Mouse (Mus musculus): ENCODE data around the gene Foxf1. TPM values are rescaled to one million over a fixed set of nuclear protein-coding genes. Genes with fewer than 3 reads are reported as not detected.

Foxf1 gene
- polyA plus RNA-seq, 1 experiment from 2014 or later: 15.1 TPM

DNA sequence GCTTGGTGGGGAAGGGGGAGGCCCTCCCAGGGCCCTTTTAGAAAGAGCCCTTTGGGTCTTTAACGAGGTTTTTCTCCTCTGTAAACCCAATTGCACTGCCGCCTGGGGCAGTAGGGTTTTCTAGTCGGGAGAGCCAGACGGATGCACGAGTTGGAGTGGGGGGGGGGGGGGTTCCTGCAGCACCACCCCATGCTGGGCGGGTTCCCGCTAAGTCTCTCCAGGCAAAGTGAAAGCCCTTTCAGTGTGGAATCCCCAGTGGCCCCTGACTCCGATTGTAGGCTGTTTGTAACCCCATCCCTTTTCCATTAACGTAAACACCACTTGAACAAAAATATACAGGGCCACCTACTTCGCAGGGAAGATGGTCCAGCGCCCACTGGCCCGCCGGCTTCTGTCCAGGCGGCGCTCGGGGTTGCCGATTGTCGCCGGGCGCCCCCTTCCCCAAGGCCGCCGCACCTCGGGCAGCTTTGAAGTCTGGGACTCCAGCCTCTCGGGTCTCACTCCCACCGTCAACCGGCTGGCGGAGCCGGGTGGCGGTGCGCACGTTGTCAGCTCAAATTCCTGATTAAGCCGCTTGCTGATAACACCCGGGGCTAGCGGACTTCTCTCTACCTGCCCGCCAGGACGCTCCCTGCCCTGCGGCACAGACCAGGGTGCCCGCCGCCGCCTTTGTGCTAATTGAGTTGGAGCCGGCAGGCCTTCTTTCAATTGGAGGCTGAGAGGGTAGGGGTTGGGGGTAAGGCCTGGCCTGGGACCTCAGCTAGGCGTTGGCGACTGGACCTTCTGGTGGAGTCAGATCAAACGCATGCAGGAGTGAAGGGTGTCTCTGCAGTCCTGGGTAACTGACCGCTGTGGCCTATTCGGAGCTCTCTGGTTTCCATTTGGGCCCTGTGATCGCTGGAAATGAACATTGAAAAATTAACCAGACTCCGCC lies 10.7 kb upstream of the Foxf1 start:
- Histone ChIP-seq H3K9ac (peak overlapping the region; percentile 44; the same call in 1 of the 2 replicates), H3K9me3 (no peaks in the 10 kb centered on the region), H3K4me2 (peak overlapping the region; percentile 53), H3K36me3 (no peaks in the 10 kb centered on the region), H3K4me3 (peak overlapping the region; percentile 28), H3K27me3 (peaks cover 100% of the 10 kb centered on the region), H3K4me1 (peaks cover 28% of the 10 kb centered on the region), H3K27ac (peak overlapping the region; percentile 16; the same call in 1 of the 2 replicates)
- ATAC-seq (ENCODE audit: insufficient number of reproducible peaks, insufficient read depth, low FRiP score, low TSS enrichment, low read depth): no peak
- WGBS: under 1% methylated on average over 48 of the region's 48 CpGs

DNA sequence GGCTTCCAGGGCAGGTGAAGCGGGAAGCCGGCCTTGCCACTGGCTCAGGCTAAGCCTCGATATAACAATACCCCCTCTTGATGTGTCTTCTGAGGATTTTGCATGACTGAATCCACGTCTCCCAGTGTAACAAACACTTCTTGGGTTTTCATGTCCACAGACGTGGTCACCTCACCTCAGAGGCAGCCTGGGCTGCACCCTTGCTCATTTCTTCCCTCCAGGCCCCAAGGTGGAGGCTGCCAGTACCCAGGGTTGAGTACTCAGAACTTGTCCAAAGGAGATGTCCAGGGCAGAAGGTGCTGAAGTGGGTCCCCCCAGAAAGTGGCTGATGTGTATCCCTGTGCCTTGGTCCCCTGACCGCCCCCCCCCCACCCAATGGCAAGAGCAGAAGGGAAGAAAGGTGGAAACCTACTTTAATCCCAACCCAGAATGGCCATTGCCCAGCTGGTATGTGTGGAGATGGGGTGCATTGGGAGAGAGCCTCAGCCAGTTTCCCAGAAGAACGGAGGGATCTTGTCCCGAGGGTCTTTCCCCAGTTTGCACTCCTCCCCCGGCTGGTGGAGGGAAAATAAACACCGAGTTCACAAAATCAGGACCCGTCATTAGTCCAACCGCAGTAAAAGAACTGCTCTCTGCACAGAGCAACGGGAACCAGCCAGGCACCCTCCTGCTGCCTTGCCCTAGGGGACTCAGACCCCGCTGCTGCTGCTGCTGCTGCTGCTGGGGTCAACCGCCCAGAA lies 9.9 kb upstream of the Foxf1 start:
- H3K9me3 ChIP-seq: no peaks in the 10 kb centered on the region
- no peaks in the 10 kb centered on the region for H3K36me3 ChIP-seq
- H3K27ac ChIP-seq: no peak overlapping the region
- ATAC-seq (ENCODE audit: insufficient number of reproducible peaks, insufficient read depth, low FRiP score, low TSS enrichment, low read depth): no peak
- H3K9ac ChIP-seq: no peak overlapping the region
- H3K4me2 ChIP-seq: peak overlapping the region; percentile 14; the same call in 1 of the 2 replicates
- H3K27me3 ChIP-seq: peaks cover 100% of the 10 kb centered on the region
- H3K4me1 ChIP-seq: peaks cover 28% of the 10 kb centered on the region
- H3K4me3 ChIP-seq: 0 out of 2 replicates have a peak overlapping the region, but pooled peaks have one; percentile 13
- WGBS: 2% methylated on average over 15 of the region's 15 CpGs

DNA sequence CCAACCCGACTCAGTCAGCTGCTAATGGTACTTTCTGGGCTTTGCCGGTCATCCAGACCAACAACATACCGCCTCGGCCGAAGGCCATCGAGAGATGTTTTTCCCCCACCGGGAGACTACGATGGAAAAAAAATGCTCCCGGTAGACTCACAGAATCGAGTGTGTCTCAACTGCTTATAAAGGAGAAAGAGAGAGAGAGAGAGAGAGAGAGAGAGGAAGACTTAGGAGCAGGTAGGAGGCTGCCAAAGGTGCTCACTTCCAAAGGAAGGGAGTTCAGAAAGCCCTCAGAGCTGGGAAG lies 9.4 kb upstream of the Foxf1 start:
- ATAC-seq (ENCODE audit: insufficient number of reproducible peaks, insufficient read depth, low FRiP score, low TSS enrichment, low read depth): no peak
- Histone ChIP-seq H3K27ac (no peak overlapping the region), H3K36me3 (no peaks in the 10 kb centered on the region), H3K4me1 (peaks cover 28% of the 10 kb centered on the region), H3K9me3 (no peaks in the 10 kb centered on the region), H3K4me2 (peak overlapping the region; percentile 14; the same call in 1 of the 2 replicates), H3K27me3 (peaks cover 100% of the 10 kb centered on the region), H3K9ac (no peak overlapping the region), H3K4me3 (0 out of 2 replicates have a peak overlapping the region, but pooled peaks have one; percentile 13)
- 2% methylated on average over 10 of the region's 10 CpGs for WGBS

DNA sequence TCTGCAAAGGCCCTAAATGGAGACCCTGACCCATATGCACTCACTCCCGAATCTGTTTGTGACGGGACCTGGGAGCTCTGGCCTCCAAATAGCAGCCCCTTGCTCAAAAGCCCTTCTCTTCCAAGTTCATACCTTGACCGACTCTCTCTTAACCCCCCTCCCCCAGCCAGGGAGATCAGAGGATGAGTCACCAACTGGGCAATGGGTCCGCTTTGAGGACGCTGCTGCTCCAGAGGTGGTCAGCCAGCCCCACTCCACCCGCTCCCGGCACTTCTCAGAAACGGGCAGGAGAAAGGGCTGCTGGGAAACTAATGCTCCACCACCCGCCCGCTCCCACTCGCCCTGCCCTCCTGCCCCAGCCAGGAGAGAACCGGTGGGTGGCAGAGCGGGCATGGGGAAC lies 8.2 kb upstream of the Foxf1 start:
- H3K27me3 ChIP-seq: peaks cover 100% of the 10 kb centered on the region
- 7% methylated on average over 13 of the region's 13 CpGs for WGBS
- H3K9ac ChIP-seq: no peak overlapping the region
- H3K4me3 ChIP-seq: no peak overlapping the region
- H3K36me3 ChIP-seq: no peaks in the 10 kb centered on the region
- no peak for ATAC-seq (ENCODE audit: insufficient number of reproducible peaks, insufficient read depth, low FRiP score, low TSS enrichment, low read depth)
- no peak overlapping the region for H3K27ac ChIP-seq
- no peak overlapping the region for H3K4me2 ChIP-seq
- H3K9me3 ChIP-seq: no peaks in the 10 kb centered on the region
- H3K4me1 ChIP-seq: peaks cover 33% of the 10 kb centered on the region

DNA sequence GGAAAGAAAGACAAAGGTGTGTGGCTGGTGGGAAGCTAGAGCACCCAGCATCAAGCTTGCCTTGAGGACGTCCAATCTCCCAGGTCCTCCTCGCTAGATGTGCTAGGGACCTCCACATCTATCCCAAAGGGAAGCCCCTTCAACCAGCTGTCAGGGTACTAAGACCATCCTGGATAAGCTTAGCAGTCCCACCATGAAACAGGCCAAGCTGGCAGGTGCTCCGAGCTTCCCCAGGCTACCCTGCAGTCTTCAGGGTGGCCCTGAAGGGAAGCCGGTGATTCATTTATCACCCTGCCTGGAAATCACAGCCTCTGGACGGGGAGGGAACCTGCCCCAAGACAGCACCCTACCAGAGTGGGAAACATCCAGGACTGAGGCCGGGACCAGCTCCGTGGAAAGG lies 7.6 kb upstream of the Foxf1 start:
- no peak overlapping the region for H3K4me2 ChIP-seq
- no peak overlapping the region for H3K27ac ChIP-seq
- no peak overlapping the region for H3K9ac ChIP-seq
- ATAC-seq (ENCODE audit: insufficient number of reproducible peaks, insufficient read depth, low FRiP score, low TSS enrichment, low read depth): no peak
- 15% methylated on average over 7 of the region's 7 CpGs for WGBS
- peaks cover 30% of the 10 kb centered on the region for H3K4me1 ChIP-seq
- no peaks in the 10 kb centered on the region for H3K36me3 ChIP-seq
- H3K27me3 ChIP-seq: peaks cover 100% of the 10 kb centered on the region
- no peak overlapping the region for H3K4me3 ChIP-seq
- no peaks in the 10 kb centered on the region for H3K9me3 ChIP-seq

DNA sequence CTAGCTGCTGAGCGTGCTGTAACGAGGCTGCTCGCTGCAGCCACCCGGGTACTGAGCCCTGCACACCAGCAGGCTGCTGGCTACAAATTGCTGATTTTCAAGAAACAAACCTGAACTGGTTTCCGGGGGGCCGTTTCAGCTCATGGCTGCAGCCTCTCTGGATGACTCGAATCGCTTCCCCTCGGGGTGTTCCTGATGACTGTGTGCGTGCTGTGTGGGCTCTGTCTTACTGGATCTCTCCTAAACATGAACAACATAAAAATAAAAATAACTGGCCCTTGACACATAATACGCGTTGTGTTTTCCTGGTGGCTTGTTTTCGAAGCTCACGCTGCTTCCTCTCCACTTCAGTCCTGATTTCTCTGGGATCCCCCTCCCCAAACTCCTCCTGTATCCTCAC lies 5.5 kb upstream of the Foxf1 start:
- WGBS: 4% methylated on average over 14 of the region's 14 CpGs
- Histone ChIP-seq H3K4me3 (no peak overlapping the region), H3K4me2 (no peak overlapping the region), H3K27ac (no peak overlapping the region), H3K27me3 (peaks cover 100% of the 10 kb centered on the region), H3K9me3 (no peaks in the 10 kb centered on the region), H3K4me1 (peaks cover 34% of the 10 kb centered on the region), H3K9ac (no peak overlapping the region), H3K36me3 (no peaks in the 10 kb centered on the region)
- no peak for ATAC-seq (ENCODE audit: insufficient number of reproducible peaks, insufficient read depth, low FRiP score, low TSS enrichment, low read depth)

DNA sequence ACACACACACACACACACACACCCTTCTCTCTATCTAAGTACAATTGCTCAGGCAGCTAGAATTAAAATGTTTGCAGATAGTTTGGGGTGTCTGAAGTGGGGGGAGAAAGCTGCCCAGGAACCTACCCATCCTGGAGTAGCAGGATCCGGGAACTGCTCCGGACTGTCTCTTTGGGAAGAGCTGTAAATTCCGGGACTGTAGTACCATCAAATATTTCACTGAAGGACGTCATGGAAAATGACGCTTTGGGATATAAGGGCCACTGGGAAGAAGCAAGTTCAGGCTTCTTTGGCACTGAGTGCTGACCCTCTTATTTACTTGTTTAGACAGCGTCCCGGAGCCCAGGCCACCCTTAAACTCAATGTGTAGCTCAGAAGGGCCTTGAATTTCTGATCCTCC lies 5.0 kb upstream of the Foxf1 start:
- no peak overlapping the region for H3K4me3 ChIP-seq
- ATAC-seq (ENCODE audit: insufficient number of reproducible peaks, insufficient read depth, low FRiP score, low TSS enrichment, low read depth): no peak
- no peak overlapping the region for H3K4me2 ChIP-seq
- peaks cover 32% of the 10 kb centered on the region for H3K4me1 ChIP-seq
- no peaks in the 10 kb centered on the region for H3K36me3 ChIP-seq
- peaks cover 100% of the 10 kb centered on the region for H3K27me3 ChIP-seq
- 6% methylated on average over 7 of the region's 7 CpGs for WGBS
- no peak overlapping the region for H3K27ac ChIP-seq
- H3K9ac ChIP-seq: no peak overlapping the region
- no peaks in the 10 kb centered on the region for H3K9me3 ChIP-seq

DNA sequence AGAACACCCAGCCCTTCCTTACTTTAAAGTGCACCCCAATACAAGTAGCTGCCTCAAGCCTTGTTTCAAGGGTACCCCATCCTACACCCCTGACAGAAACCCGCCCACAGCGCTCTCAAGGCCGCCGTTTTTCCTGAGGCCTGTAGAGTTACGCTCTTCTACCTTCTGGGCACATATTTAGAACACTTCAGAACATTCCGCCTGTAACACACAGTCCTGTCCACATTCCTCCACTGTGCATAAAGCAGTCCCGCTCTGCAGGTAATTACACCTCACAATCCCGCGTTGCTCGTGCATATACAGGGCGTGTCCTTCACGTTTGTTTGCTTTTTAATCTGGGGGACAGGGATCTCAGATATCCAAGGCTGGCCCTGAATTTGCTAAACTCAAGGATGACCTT lies 4.2 kb upstream of the Foxf1 start:
- H3K4me3 ChIP-seq: no peak overlapping the region
- H3K27me3 ChIP-seq: peaks cover 100% of the 10 kb centered on the region
- H3K27ac ChIP-seq: no peak overlapping the region
- no peaks in the 10 kb centered on the region for H3K9me3 ChIP-seq
- H3K36me3 ChIP-seq: no peaks in the 10 kb centered on the region
- peak overlapping the region; percentile 92; the same call in 1 of the 2 replicates for H3K4me2 ChIP-seq
- ATAC-seq (ENCODE audit: insufficient number of reproducible peaks, insufficient read depth, low FRiP score, low TSS enrichment, low read depth): no peak
- H3K9ac ChIP-seq: peak overlapping the region; percentile 58; the same call in 1 of the 2 replicates
- peaks cover 37% of the 10 kb centered on the region for H3K4me1 ChIP-seq
- WGBS: 5% methylated on average over 12 of the region's 12 CpGs

DNA sequence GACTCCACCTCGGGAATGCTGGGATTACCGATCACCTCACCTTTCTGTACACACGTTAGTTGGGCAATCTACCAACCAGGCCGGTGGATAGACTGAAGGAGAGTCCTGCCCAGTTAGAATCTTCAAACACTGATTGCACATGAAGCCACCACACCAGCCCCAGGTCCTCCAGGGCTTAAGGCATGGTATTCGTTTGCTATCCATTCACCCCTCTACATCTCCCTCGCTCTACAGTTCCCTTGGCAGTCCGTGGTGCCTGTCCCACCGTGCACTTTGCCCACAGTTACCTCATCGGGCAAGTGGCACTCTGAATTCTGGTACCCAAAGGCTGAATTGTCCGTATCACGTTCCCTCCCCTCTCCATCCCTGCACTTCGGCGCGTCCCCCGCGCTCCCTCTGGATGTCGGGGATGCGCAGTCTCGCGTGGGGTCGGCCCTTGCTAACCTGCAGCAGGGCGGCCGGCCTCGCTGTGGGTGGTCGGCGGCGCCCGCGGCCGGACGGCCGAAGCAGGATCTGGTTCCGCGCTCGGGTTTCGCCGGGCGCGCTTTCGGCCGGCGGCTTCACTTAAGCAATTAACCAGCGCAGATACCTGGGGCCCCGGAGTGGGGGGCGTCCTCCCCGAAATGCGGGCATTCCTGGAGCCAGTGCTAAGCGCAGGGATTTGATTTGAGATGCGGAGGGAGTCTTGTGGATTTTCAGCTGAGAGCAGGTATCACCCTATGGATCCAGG lies 3.7 kb upstream of the Foxf1 start:
- under 1% methylated on average over 49 of the region's 49 CpGs for WGBS
- Histone ChIP-seq H3K4me1 (peaks cover 38% of the 10 kb centered on the region), H3K4me2 (peak overlapping the region; percentile 92), H3K27ac (no peak overlapping the region), H3K4me3 (peak overlapping the region; percentile 31), H3K36me3 (no peaks in the 10 kb centered on the region), H3K27me3 (peaks cover 100% of the 10 kb centered on the region), H3K9ac (peak overlapping the region; percentile 58; the same call in 1 of the 2 replicates), H3K9me3 (no peaks in the 10 kb centered on the region)
- no peak for ATAC-seq (ENCODE audit: insufficient number of reproducible peaks, insufficient read depth, low FRiP score, low TSS enrichment, low read depth)

DNA sequence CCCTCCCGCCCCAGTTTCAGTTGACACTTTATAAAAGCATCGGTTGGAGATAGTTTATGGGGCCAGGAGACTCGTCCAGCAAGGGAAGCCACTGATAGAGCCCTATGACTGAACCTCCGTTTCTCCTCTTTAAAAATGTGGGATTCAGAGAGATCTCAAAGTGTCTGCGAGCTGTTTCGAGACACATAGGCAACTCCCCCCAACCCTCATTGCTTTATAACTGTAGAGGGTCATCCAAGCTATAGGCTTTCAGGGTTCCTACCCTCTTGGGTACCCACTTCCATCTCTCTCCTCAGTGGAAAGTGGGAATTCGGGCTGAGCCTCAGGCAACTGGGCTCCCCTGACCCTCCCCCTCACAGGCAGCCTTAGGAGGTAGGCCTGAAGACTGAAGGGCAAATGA lies 2.8 kb upstream of the Foxf1 start:
- Histone ChIP-seq H3K27ac (no peak overlapping the region), H3K4me3 (peak overlapping the region; percentile 56), H3K36me3 (no peaks in the 10 kb centered on the region), H3K9me3 (no peaks in the 10 kb centered on the region), H3K4me1 (peaks cover 38% of the 10 kb centered on the region), H3K9ac (peak overlapping the region; percentile 71; the same call in 1 of the 2 replicates), H3K4me2 (peak overlapping the region; percentile 92), H3K27me3 (peaks cover 100% of the 10 kb centered on the region)
- ATAC-seq (ENCODE audit: insufficient number of reproducible peaks, insufficient read depth, low FRiP score, low TSS enrichment, low read depth): no peak
- 3% methylated on average over 7 of the region's 7 CpGs for WGBS
